Mouse (Mus musculus) liver, embryonic 16.5 days (tissue): Measurements from ENCODE around the gene Gm4302. TPM values are rescaled to one million over a fixed set of nuclear protein-coding genes. Genes with fewer than 3 reads are reported as not detected.
"Not testable (repeated sequence)": the region's sequence is repeated elsewhere in the genome, so short reads cannot be mapped to it uniquely, and the experiment has no call there.

Experiments used
- ATAC-seq: fragments of 200-750 bp; cut with Nextera tagmentation; 2 replicates; pipeline ENCODE4 v1.8.0; 2017; ENCODE audit warnings: low read depth, mild to moderate bottlenecking, moderate number of reproducible peaks, moderate library complexity
- H3K27ac ChIP-seq: fragments of 300-500 bp; sonication (generic); 2 replicates; pipeline ENCODE4 v1.5.1; 2014; ENCODE audit warnings: mild to moderate bottlenecking, low read length
- H3K27me3 ChIP-seq: fragments of 300-500 bp; sonication (generic); 2 replicates; pipeline ENCODE4 v1.6.1; 2014; ENCODE audit warnings: low read depth, low read length, mixed read lengths; ENCODE audit not compliant: control insufficient read depth, insufficient read depth
- H3K36me3 ChIP-seq: fragments of 300-500 bp; sonication (generic); 2 replicates; pipeline ENCODE4 v1.6.1; 2014; ENCODE audit warnings: mild to moderate bottlenecking; ENCODE audit not compliant: control insufficient read depth, insufficient read depth
- H3K4me1 ChIP-seq: fragments of 300-500 bp; sonication (generic); 2 replicates; pipeline ENCODE4 v1.6.1; 2014; ENCODE audit warnings: low read depth, low read length, mixed read lengths; ENCODE audit not compliant: control insufficient read depth
- H3K4me2 ChIP-seq: fragments of 300-500 bp; sonication (generic); 2 replicates; pipeline ENCODE4 v1.6.1; 2014; ENCODE audit warnings: low read depth, low read length, mixed read lengths
- H3K4me3 ChIP-seq: fragments of 300-500 bp; sonication (generic); 2 replicates; pipeline ENCODE4 v1.5.1; 2014; ENCODE audit warnings: low read depth, mild to moderate bottlenecking, low read length
- H3K9ac ChIP-seq: fragments of 300-500 bp; sonication (generic); 2 replicates; pipeline ENCODE4 v1.6.1; 2014; ENCODE audit warnings: low read depth, low read length
- H3K9me3 ChIP-seq: fragments of 300-500 bp; sonication (generic); replicated peaks from 2 replicates; pipeline ENCODE4 v1.6.1; 2016; ENCODE audit warnings: low read length; ENCODE audit not compliant: control insufficient read depth
- WGBS: fragments of 180-500 bp; shearing (Covaris S2); extraction: QIAGEN DNeasy Blood & Tissue Kit; methylation state at CpG from one replicate; pipeline ENCODE4 v1.1.7; 2014; ENCODE audit not compliant: insufficient replicate concordance; 5-methylcytosine and 5-hydroxymethylcytosine counted together
- polyA plus RNA-seq: library from polyadenylated mRNA; unstranded; fragments of >200 nt; fragmentation: Nextera tagmentation; extraction: Ambion mirVana; gene quantifications from 2 replicates; pipeline ENCODE4 v1.2.1, GENCODE M21; 2015

The Gm4302 gene
- not detected in 2 replicates for polyA plus RNA-seq

GRCm38 (mm10) chr10:100340536-100340935 is at the start of gene Gm4302:
Gene Gm4302, plus strand, starts transcription at chr10:100340836.
- H3K27me3 ChIP-seq, H3K9ac ChIP-seq, H3K27ac ChIP-seq, ATAC-seq, H3K9me3 ChIP-seq, H3K4me3 ChIP-seq, H3K36me3 ChIP-seq, H3K4me2 ChIP-seq, H3K4me1 ChIP-seq: not testable (repeated sequence)
- no CpG with 5 or more reads among the region's 3 CpGs for whole genome bisulfite sequencing

- Histone ChIP-seq H3K9me3 (no peaks in the 10 kb centered on the region), H3K4me1 (no peaks in the 10 kb centered on the region), H3K9ac (no peak overlapping the region), H3K4me3 (no peak overlapping the region), H3K27me3 (no peaks in the 10 kb centered on the region), H3K36me3 (no peaks in the 10 kb centered on the region), H3K4me2 (no peak overlapping the region), H3K27ac (no peak overlapping the region)
- 57% methylated on average over 2 of the region's 2 CpGs for WGBS
- no peak for ATAC-seq
Measured at GRCm38 (mm10) chr10:100296105-100296504, 44.5 kb upstream of the Gm4302 start.

GRCm38 (mm10) chr10:100300106-100300505 is 40.5 kb upstream of the Gm4302 start:
- not testable (repeated sequence) for H3K27me3 ChIP-seq, H3K27ac ChIP-seq, H3K4me1 ChIP-seq, H3K9ac ChIP-seq, H3K36me3 ChIP-seq, H3K9me3 ChIP-seq, H3K4me2 ChIP-seq, ATAC-seq, H3K4me3 ChIP-seq

GRCm38 (mm10) chr10:100335376-100335775 is 5.3 kb upstream of the Gm4302 start, which contains the start of gene Gm4301:
Gene Gm4301, plus strand, starts transcription at chr10:100335676.
- not testable (repeated sequence) for H3K4me2 ChIP-seq, H3K9me3 ChIP-seq, H3K36me3 ChIP-seq, H3K4me1 ChIP-seq, H3K27me3 ChIP-seq, H3K9ac ChIP-seq, ATAC-seq, H3K27ac ChIP-seq, H3K4me3 ChIP-seq
- no CpG with 5 or more reads among the region's 2 CpGs for WGBS

GRCm38 (mm10) chr10:100345672-100346071 is 5.0 kb downstream of the Gm4302 start, which contains the start of gene Gm4303:
Gene Gm4303, plus strand, starts transcription at chr10:100345972.
- WGBS = no CpG with 5 or more reads among the region's 3 CpGs
- not testable (repeated sequence) for H3K4me2 ChIP-seq, H3K36me3 ChIP-seq, H3K27ac ChIP-seq, H3K27me3 ChIP-seq, H3K4me1 ChIP-seq, H3K4me3 ChIP-seq, H3K9ac ChIP-seq, H3K9me3 ChIP-seq, ATAC-seq

GRCm38 (mm10) chr10:100350793-100351192 is 10.2 kb downstream of the Gm4302 start, which contains the start of gene Gm4305:
Gene Gm4305, plus strand, starts transcription at chr10:100351093.
- ATAC-seq, H3K27me3 ChIP-seq, H3K27ac ChIP-seq, H3K9me3 ChIP-seq, H3K4me2 ChIP-seq, H3K4me1 ChIP-seq, H3K9ac ChIP-seq, H3K4me3 ChIP-seq, H3K36me3 ChIP-seq: not testable (repeated sequence)
- WGBS = no CpG with 5 or more reads among the region's 3 CpGs

- H3K4me3 ChIP-seq, ATAC-seq, H3K27me3 ChIP-seq, H3K4me2 ChIP-seq, H3K36me3 ChIP-seq, H3K9ac ChIP-seq, H3K4me1 ChIP-seq, H3K9me3 ChIP-seq, H3K27ac ChIP-seq: not testable (repeated sequence)
- 29% methylated on average over 2 of the region's 2 CpGs for WGBS
Measured at GRCm38 (mm10) chr10:100356841-100357240, 16.2 kb downstream of the Gm4302 start.

GRCm38 (mm10) chr10:100361038-100361437 is 20.4 kb downstream of the Gm4302 start, which contains the start of gene Gm4307:
Gene Gm4307, plus strand, starts transcription at chr10:100361338.
- not testable (repeated sequence) for H3K27ac ChIP-seq, H3K27me3 ChIP-seq, H3K9ac ChIP-seq, H3K4me2 ChIP-seq, H3K4me3 ChIP-seq, ATAC-seq, H3K9me3 ChIP-seq, H3K4me1 ChIP-seq, H3K36me3 ChIP-seq
- WGBS = no CpG with 5 or more reads among the region's 3 CpGs

- not testable (repeated sequence) for ATAC-seq, H3K27ac ChIP-seq, H3K27me3 ChIP-seq, H3K9me3 ChIP-seq, H3K9ac ChIP-seq, H3K4me3 ChIP-seq, H3K4me1 ChIP-seq, H3K36me3 ChIP-seq, H3K4me2 ChIP-seq
- no CpG with 5 or more reads among the region's 2 CpGs for WGBS
Measured at GRCm38 (mm10) chr10:100382460-100382859, 41.8 kb downstream of the Gm4302 start, which contains the start of gene Gm4312. Gene Gm4312, minus strand, starts transcription at chr10:100382560.
